Mouse (Mus musculus) spleen, adult 2 months (tissue): ENCODE results near the gene Nav2. TPM values are rescaled to one million over a fixed set of nuclear protein-coding genes. Genes with fewer than 3 reads are reported as not detected.
A peak's percentile ranks its signal among the peaks of the same experiment; 100 is the strongest.

Source experiments
- DNase-seq, 2 experiments: peaks; one replicate each; pipeline versions ENCODE4 v3.0.0 to v3.0.0-alpha.2; 2012 to 2021; ENCODE audit warnings: low spot score in 2 of 2, low read depth in 1 of 2
- H3K27ac ChIP-seq: fragments of 200-500 bp; 2 replicates; pipeline ENCODE4 v1.5.1; 2012; ENCODE audit warnings: low read length, inconsistent platforms; ENCODE audit not compliant: insufficient read depth
- H3K27me3 ChIP-seq: fragments of 200-500 bp; 2 replicates; pipeline ENCODE4 v1.6.1; 2012; ENCODE audit warnings: mild to moderate bottlenecking, moderate library complexity, low read length, inconsistent platforms; ENCODE audit not compliant: control insufficient read depth, insufficient read depth
- H3K36me3 ChIP-seq: fragments of 200-500 bp; 2 replicates; pipeline ENCODE4 v1.6.1; 2012; ENCODE audit warnings: mild to moderate bottlenecking, low read length, inconsistent platforms; ENCODE audit not compliant: control insufficient read depth, insufficient read depth
- H3K4me1 ChIP-seq: fragments of 200-500 bp; 2 replicates; pipeline ENCODE4 v1.6.1; 2011; ENCODE audit warnings: inconsistent platforms; ENCODE audit not compliant: control insufficient read depth, insufficient read depth, insufficient read length
- H3K4me3 ChIP-seq: fragments of 200-500 bp; 2 replicates; pipeline ENCODE4 v1.5.1; 2011; ENCODE audit warnings: mild to moderate bottlenecking, inconsistent platforms; ENCODE audit not compliant: insufficient read depth, insufficient read length; ENCODE audit errors: extremely low read depth
- CTCF ChIP-seq: fragments of 200-500 bp; IDR thresholded peaks from 2 replicates; pipeline ENCODE4 v1.5.1; 2011; ENCODE audit warnings: mild to moderate bottlenecking, inconsistent platforms; ENCODE audit not compliant: insufficient read depth, insufficient read length, insufficient replicate concordance; ENCODE audit errors: extremely low read depth
- POLR2A ChIP-seq: fragments of 200-500 bp; IDR thresholded peaks from 2 replicates; pipeline ENCODE4 v1.6.1; 2011; ENCODE audit warnings: low read depth, low read length, inconsistent platforms
- WGBS: fragments of 180-500 bp; shearing (Covaris S2); methylation state at CpG from one replicate; pipeline ENCODE4 v1.1.7; 2018; 5-methylcytosine and 5-hydroxymethylcytosine counted together
- polyA plus RNA-seq: library from polyadenylated mRNA; depleted of rRNA; stranded (reverse); fragments of >200 nt; gene quantifications from 2 replicates; pipeline ENCODE4 v1.2.3, GENCODE M21; 2012

Gene Nav2
- polyA plus RNA-seq, 1 experiment: 3.5 TPM

- no peak for DNase-seq
These were observed 235.4 kb downstream of the Nav2 start for GRCm38 (mm10) chr7:49143966-49144365.

GRCm38 (mm10) chr7:49145749-49146670, 237.5 kb downstream of the Nav2 start:
- Histone ChIP-seq H3K36me3 (no peaks in the 10 kb centered on the region), H3K4me3 (no peak overlapping the region), H3K27ac (peak overlapping the region; percentile 32; the same call in 1 of the 2 replicates), H3K27me3 (no peaks in the 10 kb centered on the region; the same call in 1 of the 2 replicates), H3K4me1 (no peaks in the 10 kb centered on the region)
- TF ChIP-seq POLR2A (no peak), CTCF (no peak)
- no peak for DNase-seq
- WGBS: 37% methylated on average over 22 of the region's 22 CpGs

More at GRCm38 (mm10) chr7:49143966-49144365, 235.4 kb downstream of the Nav2 start:
- Histone ChIP-seq H3K4me1 (no peaks in the 10 kb centered on the region), H3K36me3 (no peaks in the 10 kb centered on the region), H3K27me3 (no peaks in the 10 kb centered on the region; the same call in 1 of the 2 replicates), H3K4me3 (no peak overlapping the region), H3K27ac (no peak overlapping the region)
- 84% methylated on average over 7 of the region's 7 CpGs for WGBS
- no peak for TF ChIP-seq CTCF
- TF ChIP-seq POLR2A: no peak

GRCm38 (mm10) chr7:49152297-49152696, 243.8 kb downstream of the Nav2 start:
- WGBS: 52% methylated on average over 5 of the region's 5 CpGs
- H3K27ac ChIP-seq: no peak overlapping the region
- H3K4me3 ChIP-seq: no peak overlapping the region
- no peak for DNase-seq
- H3K4me1 ChIP-seq: no peaks in the 10 kb centered on the region
- H3K27me3 ChIP-seq: no peaks in the 10 kb centered on the region; the same call in 1 of the 2 replicates
- TF ChIP-seq CTCF: no peak
- no peak for TF ChIP-seq POLR2A
- no peaks in the 10 kb centered on the region for H3K36me3 ChIP-seq

- DNase-seq: no peak
- Histone ChIP-seq H3K4me1 (no peaks in the 10 kb centered on the region), H3K36me3 (no peaks in the 10 kb centered on the region), H3K27ac (no peak overlapping the region), H3K27me3 (no peaks in the 10 kb centered on the region; the same call in 1 of the 2 replicates), H3K4me3 (no peak overlapping the region)
- WGBS: 10% methylated on average over 9 of the region's 9 CpGs
- TF ChIP-seq POLR2A (no peak), CTCF (no peak)
These were observed 244.2 kb downstream of the Nav2 start for GRCm38 (mm10) chr7:49152713-49153112.

GRCm38 (mm10) chr7:49158641-49159381, 250.3 kb downstream of the Nav2 start:
- TF ChIP-seq CTCF (no peak), POLR2A (no peak)
- no peak for DNase-seq
- Histone ChIP-seq H3K27me3 (0 out of 2 replicates have a peak, but pooled peaks cover 1% of the 10 kb centered on the region), H3K4me1 (no peaks in the 10 kb centered on the region), H3K27ac (no peak overlapping the region), H3K4me3 (no peak overlapping the region), H3K36me3 (no peaks in the 10 kb centered on the region)
- WGBS: 42% methylated on average over 12 of the region's 12 CpGs

GRCm38 (mm10) chr7:49159646-49160555, 251.4 kb downstream of the Nav2 start:
- Histone ChIP-seq H3K4me1 (no peaks in the 10 kb centered on the region), H3K27me3 (0 out of 2 replicates have a peak, but pooled peaks cover 1% of the 10 kb centered on the region), H3K27ac (no peak overlapping the region), H3K4me3 (no peak overlapping the region), H3K36me3 (no peaks in the 10 kb centered on the region)
- WGBS: 86% methylated on average over 18 of the region's 18 CpGs
- DNase-seq: no peak
- TF ChIP-seq POLR2A: no peak
- TF ChIP-seq CTCF: no peak
